Mouse (Mus musculus) erythroblast, embryonic 14.5 days (primary cell): Measurements from ENCODE around the gene Gm49396. TPM values are rescaled to one million over a fixed set of nuclear protein-coding genes. Genes with fewer than 3 reads are reported as not detected.
A peak's percentile ranks its signal among the peaks of the same experiment; 100 is the strongest.

Experiments
- H3K27me3 ChIP-seq: 2 replicates; pipeline ENCODE4 v1.6.1; 2012; ENCODE audit warnings: inconsistent platforms; ENCODE audit not compliant: control insufficient read depth
- H3K36me3 ChIP-seq: 2 replicates; pipeline ENCODE4 v1.6.1; 2012; ENCODE audit warnings: mild to moderate bottlenecking, inconsistent platforms; ENCODE audit not compliant: control insufficient read depth
- H3K4me1 ChIP-seq: 2 replicates; pipeline ENCODE4 v1.6.1; 2012; ENCODE audit warnings: inconsistent platforms; ENCODE audit not compliant: control insufficient read depth
- H3K4me3 ChIP-seq: replicated peaks from 2 replicates; pipeline ENCODE3; 2012; ENCODE audit warnings: moderate library complexity, mild to moderate bottlenecking, inconsistent platforms
- H3K9me3 ChIP-seq: 2 replicates; pipeline ENCODE4 v1.6.1; 2012; ENCODE audit warnings: low read length, inconsistent platforms, mixed read lengths; ENCODE audit not compliant: control insufficient read depth
- GATA1 ChIP-seq: IDR thresholded peaks from 2 replicates; pipeline ENCODE4 v1.6.1; 2012; ENCODE audit warnings: low read length, inconsistent platforms, mixed read lengths
- TAL1 ChIP-seq: IDR thresholded peaks from 3 replicates; pipeline ENCODE4 v1.6.1; 2012; ENCODE audit warnings: low read length, inconsistent platforms, mixed read lengths
- polyA plus RNA-seq: library from polyadenylated mRNA; stranded (reverse); fragments of >175 nt; gene quantifications from 2 replicates; pipeline ENCODE4 v1.2.3, GENCODE M21; 2012

The Gm49396 gene
- polyA plus RNA-seq, 1 experiment, result 0.18 TPM

GRCm38 (mm10) chr7:30579950-30580349 is 16.8 kb downstream of the Gm49396 start:
- Histone ChIP-seq H3K4me3 (no peak overlapping the region), H3K27me3 (no peaks in the 10 kb centered on the region), H3K4me1 (peaks cover 2% of the 10 kb centered on the region), H3K36me3 (peaks cover 99% of the 10 kb centered on the region), H3K9me3 (no peaks in the 10 kb centered on the region)
- TF ChIP-seq TAL1 (no peak), GATA1 (no peak)

GRCm38 (mm10) chr7:30581547-30581946 is 18.4 kb downstream of the Gm49396 start:
- Histone ChIP-seq H3K4me3 (no peak overlapping the region), H3K27me3 (no peaks in the 10 kb centered on the region), H3K36me3 (peaks cover 99% of the 10 kb centered on the region), H3K9me3 (no peaks in the 10 kb centered on the region), H3K4me1 (peaks cover 11% of the 10 kb centered on the region)
- TF ChIP-seq GATA1 (no peak), TAL1 (no peak)

- no peak for TF ChIP-seq TAL1
- no peak for TF ChIP-seq GATA1
- H3K4me3 ChIP-seq, result no peak overlapping the region
- H3K4me1 ChIP-seq, result peaks cover 30% of the 10 kb centered on the region
- H3K9me3 ChIP-seq, result no peaks in the 10 kb centered on the region
- H3K36me3 ChIP-seq, result peaks cover 79% of the 10 kb centered on the region
- no peaks in the 10 kb centered on the region for H3K27me3 ChIP-seq
Observed at GRCm38 (mm10) chr7:30584339-30584738, 21.2 kb downstream of the Gm49396 start.

GRCm38 (mm10) chr7:30585170-30585569 is 22.0 kb downstream of the Gm49396 start:
- H3K9me3 ChIP-seq, result no peaks in the 10 kb centered on the region
- no peaks in the 10 kb centered on the region for H3K27me3 ChIP-seq
- peaks cover 71% of the 10 kb centered on the region for H3K36me3 ChIP-seq
- H3K4me1 ChIP-seq, result peaks cover 39% of the 10 kb centered on the region
- TF ChIP-seq GATA1 (no peak), TAL1 (no peak)
- H3K4me3 ChIP-seq, result no peak overlapping the region

GRCm38 (mm10) chr7:30586455-30587020 is 23.4 kb downstream of the Gm49396 start:
- H3K36me3 ChIP-seq, result peaks cover 58% of the 10 kb centered on the region
- peaks cover 43% of the 10 kb centered on the region for H3K4me1 ChIP-seq
- peak overlapping the region; percentile 95 for H3K4me3 ChIP-seq
- no peaks in the 10 kb centered on the region for H3K27me3 ChIP-seq
- no peaks in the 10 kb centered on the region for H3K9me3 ChIP-seq
- TF ChIP-seq TAL1 (no peak), GATA1 (no peak)

- Histone ChIP-seq H3K4me3 (peak overlapping the region; percentile 95), H3K27me3 (no peaks in the 10 kb centered on the region), H3K4me1 (peaks cover 52% of the 10 kb centered on the region), H3K36me3 (peaks cover 43% of the 10 kb centered on the region), H3K9me3 (no peaks in the 10 kb centered on the region)
- TF ChIP-seq GATA1 (no peak), TAL1 (no peak)
Observed at GRCm38 (mm10) chr7:30587842-30588667, 24.9 kb downstream of the Gm49396 start.

- H3K36me3 ChIP-seq, result peaks cover 35% of the 10 kb centered on the region
- peak within 1 kb of the TSS; percentile 95 for H3K4me3 ChIP-seq
- H3K27me3 ChIP-seq, result no peaks in the 10 kb centered on the region
- H3K9me3 ChIP-seq, result no peaks in the 10 kb centered on the region
- TF ChIP-seq GATA1, result no peak
- no peak for TF ChIP-seq TAL1
- peaks cover 59% of the 10 kb centered on the region for H3K4me1 ChIP-seq
Observed at GRCm38 (mm10) chr7:30588676-30589434, 25.7 kb downstream of the Gm49396 start, which contains the start of gene Kmt2b. Kmt2b (minus strand) TSS chr7:30588726.

- Histone ChIP-seq H3K36me3 (peaks cover 27% of the 10 kb centered on the region), H3K4me3 (peak overlapping the region; percentile 95), H3K9me3 (no peaks in the 10 kb centered on the region), H3K27me3 (no peaks in the 10 kb centered on the region; the same call in 1 of the 2 replicates), H3K4me1 (peaks cover 65% of the 10 kb centered on the region)
- TF ChIP-seq TAL1 (no peak), GATA1 (no peak)
Observed at GRCm38 (mm10) chr7:30589435-30590301, 26.5 kb downstream of the Gm49396 start.
